Mouse (Mus musculus): Measurements from ENCODE around the gene Evi5. TPM values are rescaled to one million over a fixed set of nuclear protein-coding genes. Genes with fewer than 3 reads are reported as not detected.
"Not testable (repeated sequence)": the region's sequence is repeated elsewhere in the genome, so short reads cannot be mapped to it uniquely, and the experiment has no call there.

Evi5 gene
- total and polyA plus RNA-seq, 3 experiments: 4.6 to 8.4 TPM; not detected in 1

- TF ChIP-seq SMC3 (IDR thresholded peaks at IDR 0.05; ENCODE audit: low read depth, low read length) (peak; percentile 94), RAD21 (IDR thresholded peaks at IDR 0.05; ENCODE audit: low read depth, low read length) (peak; percentile 71), ZC3H11A (IDR thresholded peaks at IDR 0.05; ENCODE audit: low read depth, low read length) (peak; percentile 79), ZNF384 (IDR thresholded peaks at IDR 0.05; ENCODE audit: low read depth, low read length) (peak; percentile 8; the same call in 1 of the 2 replicates), TBP (IDR thresholded peaks at IDR 0.05; ENCODE audit: low read depth, low read length) (0 out of 2 replicates have a peak, but pooled peaks have one; percentile 45), CTCF (IDR thresholded peaks at IDR 0.05 in 2 of 3, conservative IDR thresholded peaks at IDR 0.05 in 1 of 3; ENCODE audit: control insufficient read depth in 1 of 3, insufficient read depth in 1 of 3, low read depth in 2 of 3, low read length in 3 of 3, poor library complexity in 1 of 3, severe bottlenecking in 1 of 3) (peak; percentile 21 to 73 (median 61); a peak in 4 of 6 replicates)
- H3K4me3 ChIP-seq (ENCODE audit: control insufficient read depth in 1 of 2, insufficient read depth in 1 of 2, low read depth in 2 of 2, low read length in 2 of 2); H3K27ac ChIP-seq (ENCODE audit: control insufficient read depth, low read depth, low read length); H3K27me3 ChIP-seq (ENCODE audit: control insufficient read depth in 1 of 2, insufficient read depth in 2 of 2, low read length in 2 of 2); H3K36me3 ChIP-seq (ENCODE audit: control insufficient read depth in 1 of 2, insufficient read depth in 2 of 2, low read length in 2 of 2); H3K9ac ChIP-seq (ENCODE audit: control insufficient read depth, low read depth, low read length, poor library complexity, severe bottlenecking); H3K9me3 ChIP-seq (replicated peaks; ENCODE audit: insufficient read depth, low read length); H3K79me2 ChIP-seq (ENCODE audit: control insufficient read depth, insufficient read depth, low read length, poor library complexity); H3K4me1 ChIP-seq (ENCODE audit: control insufficient read depth in 1 of 2, insufficient read depth in 2 of 2, low read length in 2 of 2): not testable (repeated sequence)
- DNase-seq (ENCODE audit: low read depth, low spot score): peak; percentile 61
Observed at GRCm38 (mm10) chr5:107891515-107891914, 16.6 kb upstream of the Evi5 start.

GRCm38 (mm10) chr5:107889994-107890888, 15.3 kb upstream of the Evi5 start:
- no peak for DNase-seq (ENCODE audit: low read depth, low spot score)
- H3K4me3 ChIP-seq (ENCODE audit: control insufficient read depth in 1 of 2, insufficient read depth in 1 of 2, low read depth in 2 of 2, low read length in 2 of 2): no peak overlapping the region
- no peaks in the 10 kb centered on the region for H3K36me3 ChIP-seq (ENCODE audit: control insufficient read depth in 1 of 2, insufficient read depth in 2 of 2, low read length in 2 of 2)
- no peak overlapping the region for H3K9ac ChIP-seq (ENCODE audit: control insufficient read depth, low read depth, low read length, poor library complexity, severe bottlenecking)
- TF ChIP-seq SMC3 (IDR thresholded peaks at IDR 0.05; ENCODE audit: low read depth, low read length) (no peak), NELFE (IDR thresholded peaks at IDR 0.05; ENCODE audit: low read depth, low read length) (no peak), SIN3A (IDR thresholded peaks at IDR 0.05; ENCODE audit: low read length) (no peak), KAT2A (conservative IDR thresholded peaks at IDR 0.05; ENCODE audit: low read depth, low read length) (no peak), TCF12 (IDR thresholded peaks at IDR 0.05; ENCODE audit: low read depth, low read length) (no peak), TAL1 (IDR thresholded peaks at IDR 0.05; ENCODE audit: low read length) (no peak), ELF1 (IDR thresholded peaks at IDR 0.05; ENCODE audit: low read depth, low read length) (no peak), ZC3H11A (IDR thresholded peaks at IDR 0.05; ENCODE audit: low read depth, low read length) (no peak), RAD21 (IDR thresholded peaks at IDR 0.05; ENCODE audit: low read depth, low read length) (no peak), MYC (IDR thresholded peaks at IDR 0.05; ENCODE audit: low read depth, low read length) (no peak), MXI1 (IDR thresholded peaks at IDR 0.05; ENCODE audit: low read depth, low read length) (no peak), POLR2AphosphoS5 (IDR thresholded peaks at IDR 0.05; ENCODE audit: borderline replicate concordance, low read depth, low read length) (no peak), NRF1 (IDR thresholded peaks at IDR 0.05; ENCODE audit: insufficient read depth, low read depth, low read length, poor library complexity, severe bottlenecking) (no peak), GATA1 (IDR thresholded peaks at IDR 0.05; ENCODE audit: low read depth, low read length) (no peak)
- H3K79me2 ChIP-seq (ENCODE audit: control insufficient read depth, insufficient read depth, low read length, poor library complexity): no peaks in the 10 kb centered on the region
- H3K27ac ChIP-seq (ENCODE audit: control insufficient read depth, low read depth, low read length): no peak overlapping the region
- H3K27me3 ChIP-seq (ENCODE audit: control insufficient read depth in 1 of 2, insufficient read depth in 2 of 2, low read length in 2 of 2): peaks cover 0 to 3% of the 10 kb centered on the region in 2 experiments; a peak in 3 of 4 replicates
- H3K9me3 ChIP-seq (replicated peaks; ENCODE audit: insufficient read depth, low read length): no peaks in the 10 kb centered on the region
- H3K4me1 ChIP-seq (ENCODE audit: control insufficient read depth in 1 of 2, insufficient read depth in 2 of 2, low read length in 2 of 2): no peaks in the 10 kb centered on the region

Data from MEL (cell line).